Mouse (Mus musculus) lung, postnatal 4 days (tissue): ENCODE data around the gene Olfr558.
A peak's percentile ranks its signal among the peaks of the same experiment; 100 is the strongest.

ENCODE experiments used
- DNase-seq, 2 experiments: peaks; one replicate each; pipeline ENCODE4 v3.0.0; 2021

Gene Olfr558

DNA sequence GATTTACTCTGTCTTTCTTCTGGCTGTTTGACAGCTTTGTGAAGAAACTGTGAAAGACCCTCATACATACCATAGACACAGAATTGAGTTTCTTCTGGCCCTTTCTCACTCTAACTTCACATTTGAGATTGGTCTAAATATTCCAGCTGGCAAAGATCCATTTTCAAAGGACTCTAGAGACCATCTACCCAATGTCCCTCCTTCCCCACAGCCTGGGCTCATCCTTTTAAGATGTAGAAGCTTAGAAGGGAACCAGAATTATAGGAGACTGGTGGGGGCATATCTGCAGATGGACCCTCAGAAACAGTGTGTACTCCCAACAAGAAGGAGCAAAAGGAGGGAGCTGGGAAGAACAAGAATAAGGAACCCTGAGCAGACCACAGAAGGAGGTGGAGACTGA lies at the start of gene Olfr558:
TSS of gene Olfr558 (plus strand) at position 301 of the 400 bp plus-strand sequence.
- DNase-seq, result no peak

DNA sequence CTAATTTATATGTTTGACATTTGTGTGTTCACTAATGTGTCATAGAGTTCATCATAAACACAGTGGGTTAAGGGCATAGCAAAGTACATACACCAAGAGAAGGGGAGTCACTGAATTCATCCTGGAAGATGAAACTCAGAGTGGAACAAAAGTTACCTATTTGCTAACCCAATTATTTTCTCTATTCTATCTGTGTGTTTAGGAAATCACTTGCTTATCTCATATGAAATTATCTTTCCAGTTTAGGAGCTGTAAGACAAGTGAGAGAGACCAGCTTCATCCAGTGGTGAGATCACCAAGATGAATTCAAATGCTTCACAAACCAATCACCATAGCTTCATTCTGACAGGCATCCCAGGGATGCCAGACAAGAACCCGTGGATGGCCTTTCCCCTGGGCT lies 43.5 kb upstream of the Olfr558 start, which contains the start of gene Olfr555:
TSS of gene Olfr555 (plus strand) at position 301 of the 400 bp plus-strand sequence.
- no peak for DNase-seq

DNA sequence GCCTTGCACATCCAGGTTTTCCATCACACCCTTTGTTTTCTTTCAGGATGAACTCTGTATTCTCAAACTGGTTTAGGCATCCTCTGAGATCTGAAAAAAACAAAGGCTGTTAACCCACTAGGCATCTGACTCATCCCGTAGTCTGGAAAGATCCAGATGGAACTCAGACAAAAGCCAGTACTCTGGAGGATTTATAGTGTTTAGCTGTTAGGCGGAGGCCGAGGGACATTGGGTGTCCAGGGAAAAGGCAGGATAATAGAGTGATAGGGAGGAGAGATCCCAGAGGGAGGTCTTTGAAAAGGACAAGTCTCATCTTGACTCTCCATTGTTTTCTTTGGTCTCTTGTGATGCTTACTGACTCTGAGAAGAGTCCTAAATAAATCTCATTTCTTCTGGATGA lies 37.4 kb upstream of the Olfr558 start, which contains the start of gene Olfr556:
TSS of gene Olfr556 (plus strand) at position 301 of the 400 bp plus-strand sequence.
- DNase-seq, result no peak

DNA sequence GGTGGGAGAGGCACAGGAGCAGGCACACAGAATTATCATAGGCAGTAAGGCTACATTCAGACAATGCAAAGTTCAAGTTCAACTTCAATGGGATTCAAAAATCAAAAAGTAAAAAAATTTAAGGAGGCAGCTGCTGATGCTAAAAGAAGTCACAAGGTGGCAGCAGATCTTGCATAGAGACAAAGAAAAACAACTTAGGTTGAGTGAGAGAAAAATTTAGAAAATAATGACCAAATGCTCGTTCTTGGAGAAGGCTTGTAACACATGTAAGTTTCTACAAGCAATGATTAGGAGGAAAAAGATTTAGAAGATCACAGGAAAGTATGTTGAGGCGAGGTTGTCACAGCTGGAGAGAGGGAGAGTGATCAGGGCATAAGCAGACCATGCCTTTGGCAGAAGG lies 36.6 kb upstream of the Olfr558 start:
- no peak for DNase-seq

DNA sequence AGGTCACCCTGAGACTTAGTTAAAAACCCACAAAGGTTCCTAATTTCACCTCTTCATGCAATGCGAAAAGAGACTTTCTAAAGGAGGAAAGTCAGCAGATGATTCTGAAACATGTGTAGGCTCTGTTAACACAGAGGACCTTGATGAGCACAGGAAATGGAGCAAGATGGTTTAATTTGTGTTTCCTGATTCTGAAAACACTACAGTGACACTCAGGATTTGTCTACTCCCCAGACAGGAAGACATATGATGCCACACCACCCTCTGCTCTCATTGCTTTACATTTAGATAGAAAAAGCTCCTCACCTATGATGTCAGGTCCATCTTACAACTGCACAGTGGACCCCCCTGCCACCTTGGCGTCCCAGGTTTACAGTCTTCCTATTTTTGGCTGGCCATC lies 25.8 kb upstream of the Olfr558 start:
- DNase-seq, result no peak

DNA sequence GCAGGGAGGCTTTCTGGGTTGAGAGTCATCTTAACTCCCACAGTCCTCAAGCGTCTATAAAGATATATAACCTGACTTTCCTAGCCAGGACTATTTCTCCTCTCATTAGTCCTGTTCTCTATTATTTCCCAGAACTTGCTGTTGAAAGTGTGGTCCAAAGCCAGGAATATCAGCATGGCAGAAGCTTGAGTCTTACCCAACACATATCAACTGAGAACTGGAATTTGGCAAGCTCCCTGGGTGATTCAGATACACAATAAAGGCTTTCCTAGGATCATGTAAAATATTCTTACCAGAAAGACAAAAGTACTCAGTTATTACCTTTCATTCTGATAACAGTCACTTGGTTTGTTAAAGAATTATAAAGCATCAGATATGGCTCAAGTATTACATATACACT lies 20.1 kb upstream of the Olfr558 start:
- no peak for DNase-seq

DNA sequence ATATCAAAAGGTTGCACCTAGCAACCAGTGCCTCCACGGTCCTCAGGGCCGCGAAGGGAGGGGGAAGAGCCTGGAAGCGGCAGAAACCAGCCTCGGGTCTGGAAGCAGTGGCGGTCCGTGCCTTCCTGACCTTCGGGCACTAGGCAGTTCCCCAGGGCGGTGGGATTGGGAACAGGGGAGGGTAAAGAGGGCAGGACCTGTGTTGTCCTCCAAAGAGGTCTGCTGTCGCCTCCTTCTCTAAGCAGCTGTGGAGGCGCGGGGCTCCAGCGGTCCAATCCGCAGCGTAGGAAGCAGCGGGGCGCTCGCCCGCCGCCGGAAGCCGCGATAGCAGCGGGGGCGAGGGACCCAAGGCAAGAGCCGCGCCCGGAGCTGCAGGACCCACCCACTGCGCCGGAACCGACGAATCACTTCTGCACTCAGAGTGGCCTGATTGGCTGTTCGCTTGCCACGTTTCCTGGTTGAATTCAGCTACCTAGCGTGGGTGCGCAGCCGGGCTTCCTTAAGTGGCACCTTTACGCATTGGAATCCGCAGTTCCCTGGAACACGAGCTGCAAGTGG lies 15.0 kb upstream of the Olfr558 start, which contains the start of gene Trim68:
TSS of gene Trim68 (minus strand) at position 384 of the 558 bp plus-strand sequence.
- DNase-seq, result peak; percentile 91 to 95

DNA sequence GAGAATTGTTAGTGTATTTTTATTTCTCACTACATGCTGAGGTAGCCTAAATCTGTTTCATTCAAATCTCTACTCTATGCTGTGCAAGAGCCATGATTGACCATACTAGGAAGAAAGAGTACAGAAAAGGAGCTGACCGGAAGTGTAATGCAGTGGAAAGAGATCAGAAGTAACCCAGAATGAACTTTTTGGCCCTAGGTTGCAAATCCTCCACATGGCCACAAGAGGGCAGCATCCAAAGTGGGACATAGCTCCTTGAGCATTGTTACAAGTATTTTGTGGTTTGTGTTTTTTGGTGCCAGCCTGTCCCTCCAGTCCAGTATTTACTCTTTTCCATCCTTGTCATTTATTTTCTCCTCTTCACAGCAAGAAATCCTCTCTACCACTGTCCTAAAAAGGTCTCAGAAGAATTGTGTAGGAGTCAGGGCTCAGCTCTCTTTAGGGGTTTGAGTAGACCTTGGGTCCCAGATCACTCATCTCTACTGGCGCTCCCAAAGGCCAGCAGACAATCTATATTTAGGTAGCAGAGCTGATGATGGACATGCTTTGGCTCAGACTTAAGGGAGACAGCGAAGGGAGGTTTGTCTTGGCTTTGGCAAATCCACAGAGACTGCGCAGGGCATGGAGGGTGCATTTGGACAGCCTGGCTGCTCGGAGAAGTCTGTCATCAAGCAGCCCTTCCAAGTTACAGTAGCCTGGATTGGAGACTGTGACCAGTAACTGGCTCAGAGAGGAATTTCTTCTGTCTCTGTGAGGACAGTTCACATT lies 6.5 kb upstream of the Olfr558 start, which contains the start of gene Olfr557:
TSS of gene Olfr557 (plus strand) at position 553 of the 768 bp plus-strand sequence.
- DNase-seq, result peak in 1 of 2 experiments; percentile 44

DNA sequence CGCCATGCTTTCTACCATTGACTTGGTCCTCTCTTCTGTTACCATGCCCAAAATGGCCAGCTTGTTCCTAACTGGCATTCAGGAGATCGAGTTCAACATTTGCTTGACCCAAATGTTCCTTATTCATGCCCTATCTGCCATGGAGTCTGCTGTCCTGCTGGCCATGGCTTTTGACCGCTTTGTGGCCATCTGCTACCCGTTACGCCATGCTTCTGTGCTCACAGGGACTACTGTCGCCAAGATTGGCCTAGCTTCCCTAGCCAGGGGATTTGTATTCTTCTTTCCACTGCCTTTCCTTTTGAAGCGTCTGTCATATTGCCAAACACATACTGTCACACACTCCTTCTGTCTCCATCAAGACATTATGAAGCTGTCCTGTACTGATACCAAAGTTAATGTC lies 3.6 kb upstream of the Olfr558 start:
- no peak for DNase-seq

DNA sequence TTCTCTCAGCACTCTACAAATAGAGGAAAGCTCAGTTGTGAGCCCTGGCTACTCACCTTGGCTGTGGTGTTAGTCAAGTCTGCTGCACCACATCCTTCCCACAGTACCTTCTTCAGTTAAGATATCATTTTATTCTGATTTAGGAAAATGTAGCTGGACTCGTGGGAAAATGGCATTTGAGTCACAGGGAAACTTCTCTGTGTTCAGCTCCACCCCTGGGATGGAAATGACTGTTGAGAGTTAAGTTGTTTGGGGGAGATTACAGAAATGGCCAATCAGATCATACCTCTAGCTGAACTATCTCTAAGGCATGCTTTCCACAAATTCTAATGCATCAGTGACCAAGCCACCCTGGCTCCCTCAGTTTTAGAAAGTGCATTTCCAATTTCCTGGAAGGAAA lies 17.0 kb downstream of the Olfr558 start, which contains the start of gene Olfr33:
TSS of gene Olfr33 (minus strand) at position 101 of the 400 bp plus-strand sequence.
- no peak for DNase-seq

DNA sequence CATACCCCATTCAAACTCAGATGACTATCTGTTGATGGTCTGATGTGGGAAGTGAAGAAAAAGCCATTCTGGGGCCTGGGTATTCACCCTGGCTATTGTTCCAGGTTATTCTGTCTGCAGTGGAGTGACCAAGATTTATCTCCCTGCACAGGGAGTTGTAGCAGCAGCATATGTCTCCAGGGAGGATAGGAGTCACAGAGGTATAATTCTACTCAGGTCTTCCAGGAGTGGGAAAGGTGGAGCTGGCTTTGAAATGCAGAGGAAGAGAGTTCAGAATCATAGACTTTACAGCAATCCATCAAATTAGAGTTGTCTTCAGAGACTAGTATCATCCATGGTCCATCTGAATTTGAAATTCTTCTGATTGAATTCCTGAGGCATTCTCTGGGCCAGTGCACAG lies 25.4 kb downstream of the Olfr558 start, which contains the start of gene Olfr559:
TSS of gene Olfr559 (minus strand) at position 101 of the 400 bp plus-strand sequence.
- DNase-seq, result no peak

DNA sequence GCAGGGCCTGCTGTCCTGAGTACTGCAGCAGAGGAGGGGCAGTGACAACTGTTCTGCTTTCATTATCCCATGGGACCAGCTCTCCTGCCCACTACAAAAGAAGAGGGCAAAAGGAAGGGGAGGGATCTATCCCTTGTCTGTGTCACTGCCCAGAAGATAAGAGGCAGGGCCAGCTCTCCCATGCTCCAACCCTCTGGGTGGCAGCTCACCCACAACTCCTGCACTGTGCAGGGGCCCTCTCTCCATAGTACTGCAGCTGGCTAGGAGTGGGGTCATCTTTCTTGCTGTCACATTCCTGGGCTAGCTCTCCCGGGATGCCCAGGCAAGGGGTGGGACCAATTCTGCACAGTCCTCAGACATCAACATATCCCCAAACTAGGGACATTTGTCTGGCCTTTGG lies 31.8 kb downstream of the Olfr558 start:
- no peak for DNase-seq

DNA sequence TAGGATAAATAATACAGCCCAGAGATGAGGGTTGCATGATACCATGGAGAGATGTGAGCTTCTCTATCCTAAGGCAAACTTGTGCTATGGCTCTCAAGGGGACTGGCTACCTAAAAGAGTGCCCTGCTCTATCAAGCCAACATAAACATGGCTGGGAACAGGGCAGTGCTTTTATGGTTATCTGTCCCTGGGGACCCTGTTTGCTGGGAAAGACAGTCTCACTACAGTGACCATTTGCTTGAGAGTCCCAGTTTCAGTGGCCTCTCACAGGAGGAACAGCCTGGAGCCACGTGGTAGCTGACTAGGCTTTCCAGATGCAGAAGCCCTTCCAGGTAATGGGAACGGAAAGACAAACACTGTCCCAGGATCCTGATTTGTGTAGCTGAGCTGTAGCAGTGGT lies 35.7 kb downstream of the Olfr558 start:
- no peak for DNase-seq

DNA sequence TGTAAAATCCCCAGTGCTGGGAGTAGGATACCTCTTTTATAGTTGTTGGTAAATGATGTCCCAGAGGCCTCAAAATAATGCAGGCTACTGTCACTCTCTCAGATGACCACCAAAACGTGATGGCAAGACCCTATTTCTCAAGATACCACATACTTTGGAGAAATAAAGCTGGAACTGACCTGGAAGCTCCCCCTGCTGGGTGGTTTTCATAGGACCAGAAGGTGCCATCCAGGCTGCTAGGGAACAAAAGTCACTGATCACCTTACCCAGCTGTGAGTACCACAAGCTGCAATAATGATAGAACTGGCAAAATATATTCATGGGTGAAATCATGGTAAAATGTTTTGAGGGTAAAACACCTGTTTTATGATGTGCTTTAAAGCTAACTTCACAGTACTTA lies 50.1 kb downstream of the Olfr558 start:
- DNase-seq, result no peak

DNA sequence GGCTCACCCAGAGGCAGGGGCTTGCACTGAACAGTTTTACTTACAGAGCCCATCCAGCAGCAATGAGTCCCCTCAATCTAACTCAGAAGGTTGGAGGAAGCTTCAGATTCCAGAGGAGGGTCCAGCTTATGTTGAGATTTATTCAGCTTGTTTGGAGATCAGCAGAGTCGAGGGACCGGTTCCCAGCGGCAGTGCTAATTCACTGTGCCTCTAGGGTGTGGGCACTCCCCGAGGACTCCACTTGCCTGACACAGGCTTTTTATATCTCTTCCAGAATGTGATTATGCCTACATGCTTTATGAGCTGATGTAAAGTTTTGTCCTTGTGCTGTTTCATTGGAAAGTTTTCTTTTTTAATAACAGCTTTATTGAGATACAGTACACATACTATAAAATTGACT lies 57.3 kb downstream of the Olfr558 start, which contains the start of the genes Olfr560 and Olfr78:
TSS of gene Olfr560 (minus strand) at position 101 of the 400 bp plus-strand sequence.
TSS of gene Olfr78 (minus strand) at position 206 of the 400 bp plus-strand sequence.
- DNase-seq, result no peak
